Mouse (Mus musculus) urinary bladder, postnatal 4 days (tissue): ENCODE measurements around the gene Wfdc16.

Source experiments
- DNase-seq, 2 experiments: peaks; one replicate each; pipeline ENCODE4 v3.0.0; 2021 to 2022; ENCODE audit warnings: low spot score in 2 of 2

The Wfdc16 gene

GRCm38 (mm10) chr2:164638696-164639095, at the start of gene Wfdc16:
Wfdc16 (minus strand) TSS chr2:164638796.
- DNase-seq: no peak

GRCm38 (mm10) chr2:164684807-164685206, 46.2 kb upstream of the Wfdc16 start, which contains the start of gene Wfdc13:
Wfdc13 (plus strand) TSS chr2:164685107.
- DNase-seq: no peak

GRCm38 (mm10) chr2:164679906-164680305, 41.3 kb upstream of the Wfdc16 start:
- no peak for DNase-seq

- peak; percentile 56 to 72 for DNase-seq
These were observed 40.4 kb upstream of the Wfdc16 start for GRCm38 (mm10) chr2:164678848-164679625.

- no peak for DNase-seq
These were observed 38.5 kb upstream of the Wfdc16 start for GRCm38 (mm10) chr2:164676916-164677685.

GRCm38 (mm10) chr2:164676103-164676502, 37.5 kb upstream of the Wfdc16 start:
- DNase-seq: no peak

GRCm38 (mm10) chr2:164673987-164674386, 35.4 kb upstream of the Wfdc16 start, which contains the start of gene Wfdc11:
Wfdc11 (minus strand) TSS chr2:164674087.
- no peak for DNase-seq

GRCm38 (mm10) chr2:164670938-164671337, 32.3 kb upstream of the Wfdc16 start:
- DNase-seq: no peak

- no peak for DNase-seq
These were observed 31.7 kb upstream of the Wfdc16 start for GRCm38 (mm10) chr2:164670261-164670660.

- no peak for DNase-seq
These were observed 26.3 kb upstream of the Wfdc16 start for GRCm38 (mm10) chr2:164664851-164665250.

- DNase-seq: no peak
These were observed 17.9 kb upstream of the Wfdc16 start, which contains the start of gene Wfdc9 for GRCm38 (mm10) chr2:164656483-164656882. Wfdc9 (minus strand) TSS chr2:164656583.

GRCm38 (mm10) chr2:164655858-164656257, 17.3 kb upstream of the Wfdc16 start, which contains the start of gene Wfdc10:
Wfdc10 (plus strand) TSS chr2:164656046.
- peak in 1 of 2 experiments; percentile 37 for DNase-seq

GRCm38 (mm10) chr2:164641881-164642673, 3.5 kb upstream of the Wfdc16 start:
- no peak for DNase-seq

GRCm38 (mm10) chr2:164641129-164641528, 2.5 kb upstream of the Wfdc16 start:
- no peak for DNase-seq

- DNase-seq: no peak
These were observed 3.3 kb downstream of the Wfdc16 start for GRCm38 (mm10) chr2:164635266-164635665.

- no peak for DNase-seq
These were observed 16.8 kb downstream of the Wfdc16 start for GRCm38 (mm10) chr2:164621775-164622174.

GRCm38 (mm10) chr2:164619050-164619449, 19.5 kb downstream of the Wfdc16 start:
- DNase-seq: no peak

GRCm38 (mm10) chr2:164615386-164615785, 23.2 kb downstream of the Wfdc16 start:
- peak in 1 of 2 experiments; percentile 36 for DNase-seq

- DNase-seq: peak; percentile 65 to 71
These were observed 25.1 kb downstream of the Wfdc16 start, which contains the start of the genes Wfdc6b and Wfdc8 for GRCm38 (mm10) chr2:164613471-164613870. Wfdc6b (plus strand) TSS chr2:164613522. Wfdc8 (minus strand) TSS chr2:164613626.

GRCm38 (mm10) chr2:164608781-164609180, 29.8 kb downstream of the Wfdc16 start:
- DNase-seq: no peak

- DNase-seq: no peak
These were observed 34.2 kb downstream of the Wfdc16 start for GRCm38 (mm10) chr2:164604411-164604810.
